ENCODE assay signal across 8 mouse cellular contexts in the genomic region with DNA sequence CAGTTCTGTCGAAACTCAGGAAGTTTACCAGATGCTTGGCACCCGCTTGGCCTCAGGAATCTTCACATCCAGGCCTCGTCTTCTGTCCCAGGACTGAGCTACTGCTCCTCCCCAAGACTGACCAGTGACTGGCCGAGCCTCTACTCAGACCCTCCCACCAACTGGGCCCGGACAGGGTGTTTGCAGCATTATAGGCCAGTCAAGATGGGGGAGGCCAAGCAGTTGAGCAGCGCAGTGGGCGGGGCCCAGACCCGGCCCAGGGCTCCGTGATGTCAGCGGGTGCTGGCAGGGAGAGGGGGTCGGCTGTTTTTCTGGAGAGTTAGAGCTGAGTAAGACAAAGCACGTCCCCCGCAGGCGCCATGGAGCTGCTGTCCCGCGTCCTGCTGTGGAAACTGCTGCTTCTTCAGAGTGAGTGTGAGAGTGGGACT. TPM values are rescaled to one million over a fixed set of nuclear protein-coding genes. Genes with fewer than 3 reads are reported as not detected.
DNase-seq lines count a peak whose midpoint lies in the region; ATAC-seq and TF ChIP-seq lines count a peak whose summit lies in the region.

A gene (plus strand): TSS at position 198 of the 428 bp plus-strand sequence.

- peak within 1 kb of the TSS; percentile 71 for H3K4me2 ChIP-seq in forebrain, embryonic 12.5 days
- H3K4me2 ChIP-seq in midbrain, embryonic 12.5 days (replicated peaks) = peak within 1 kb of the TSS; percentile 70

- H3K36me3 ChIP-seq in E14TG2a.4 (ENCODE audit: insufficient read depth, low read length) = peaks cover 7% of the 10 kb centered on the region; the same call in 1 of the 2 replicates
- H3K36me3 ChIP-seq in forebrain, embryonic 12.5 days (replicated peaks) = 0 out of 2 replicates have a peak, but pooled peaks cover 2% of the 10 kb centered on the region
- 0 out of 2 replicates have a peak, but pooled peaks cover 5% of the 10 kb centered on the region for H3K36me3 ChIP-seq in midbrain, embryonic 12.5 days

- H3K4me3 ChIP-seq in E14TG2a.4 (replicated peaks; ENCODE audit: low read length) = peak within 1 kb of the TSS; percentile 81
- peak within 1 kb of the TSS; percentile 43 for H3K4me3 ChIP-seq in forebrain, embryonic 12.5 days (replicated peaks)
- H3K4me3 ChIP-seq in midbrain, embryonic 12.5 days = peak within 1 kb of the TSS; percentile 42

- no peak for TF ChIP-seq CTCF in E14TG2a.4 (conservative IDR thresholded peaks at IDR 0.05; ENCODE audit: low read length)

- ATAC-seq in forebrain, embryonic 12.5 days (ENCODE audit: low FRiP score) = peak; percentile 76
- ATAC-seq in midbrain, embryonic 12.5 days (ENCODE audit: low FRiP score, low read depth) = peak; percentile 85

- no peak within 1 kb of the TSS for H3K27ac ChIP-seq in forebrain, embryonic 12.5 days
- H3K27ac ChIP-seq in midbrain, embryonic 12.5 days (replicated peaks) = peak within 1 kb of the TSS; percentile 30

- H3K27me3 ChIP-seq in E14TG2a.4 (ENCODE audit: insufficient read depth, low read length) = peaks cover 49% of the 10 kb centered on the region
- H3K27me3 ChIP-seq in forebrain, embryonic 12.5 days = peaks cover 24% of the 10 kb centered on the region
- peaks cover 14% of the 10 kb centered on the region for H3K27me3 ChIP-seq in midbrain, embryonic 12.5 days

- no peaks in the 10 kb centered on the region for H3K9me3 ChIP-seq in E14TG2a.4 (ENCODE audit: low read length)
- H3K9me3 ChIP-seq in forebrain, embryonic 12.5 days = no peaks in the 10 kb centered on the region
- H3K9me3 ChIP-seq in midbrain, embryonic 12.5 days = no peaks in the 10 kb centered on the region

- DNase-seq in adipocyte (ENCODE audit: low spot score) = peak; percentile 96
- DNase-seq in heart, postnatal 25 days (ENCODE audit: low spot score) = peak; percentile 94
- DNase-seq in large intestine, adult 2 months (ENCODE audit: low read depth, low spot score) = no peak
- peak; percentile 67 for DNase-seq in urinary bladder, postnatal 25 days (ENCODE audit: low spot score)
- DNase-seq in thymus, postnatal 25 days = no peak

- WGBS in forebrain, embryonic 12.5 days = 2% methylated on average over 16 of the region's 16 CpGs
- WGBS in large intestine, adult 2 months = 50% methylated on average over 16 of the region's 16 CpGs
- WGBS in midbrain, embryonic 12.5 days = 2% methylated on average over 16 of the region's 16 CpGs

- intact Hi-C loops in heart, postnatal 25 days (cut with DNase I) = no loop called here

- H3K9ac ChIP-seq in forebrain, embryonic 12.5 days = peak within 1 kb of the TSS; percentile 63
- H3K9ac ChIP-seq in midbrain, embryonic 12.5 days (replicated peaks) = peak within 1 kb of the TSS; percentile 56

- peaks cover 34% of the 10 kb centered on the region for H3K4me1 ChIP-seq in E14TG2a.4 (replicated peaks; ENCODE audit: low read depth, low read length)
- H3K4me1 ChIP-seq in forebrain, embryonic 12.5 days = peaks cover 30% of the 10 kb centered on the region
- H3K4me1 ChIP-seq in midbrain, embryonic 12.5 days = peaks cover 26% of the 10 kb centered on the region

RNA-seq across cellular contexts. Expression of the gene that starts here (rescaled TPM):
- 22.9 and 24.3 TPM in 2 replicates for polyA plus RNA-seq in forebrain, embryonic 12.5 days (2016; fragmentation: Nextera tagmentation; extraction: Ambion mirVana)
- total RNA-seq in heart, postnatal 25 days (2021) = 10 to 100 TPM; 30.5 to 33.0 TPM
- polyA plus RNA-seq in large intestine, adult 2 months (2012; rRNA removed) = 55.5 and 69.3 TPM in 2 replicates
- polyA plus RNA-seq in midbrain, embryonic 12.5 days (2016; fragmentation: Nextera tagmentation; extraction: Ambion mirVana) = 31.9 and 36.0 TPM in 2 replicates

Comparison
In these comparisons a context has a peak if more than half of its experiments do, and no peak if none do; other contexts are left out.
1. DNase-seq: peak in adipocyte (single experiment), heart, postnatal 25 days (single experiment) and urinary bladder, postnatal 25 days (single experiment); none in large intestine, adult 2 months (single experiment) and thymus, postnatal 25 days (single experiment).
2. Peak in every context shown above with its lines, with median percentiles within 50 percentile points of each other: H3K4me3 ChIP-seq.